Mouse (Mus musculus): Measurements from ENCODE around the gene Gnpat.
"Not testable (repeated sequence)": the region's sequence is repeated elsewhere in the genome, so short reads cannot be mapped to it uniquely, and the experiment has no call there.

Gnpat gene

GRCm38 (mm10) chr8:124842929-124843328 is 19.9 kb upstream of the Gnpat start:
- not testable (repeated sequence) for DNase-seq (ENCODE audit: low spot score in 2 of 2)

- DNase-seq (ENCODE audit: low spot score in 2 of 2), result no peak
Measured at GRCm38 (mm10) chr8:124845131-124845530, 17.7 kb upstream of the Gnpat start.

- no peak for DNase-seq (ENCODE audit: low spot score in 2 of 2)
Measured at GRCm38 (mm10) chr8:124845573-124845972, 17.3 kb upstream of the Gnpat start.

GRCm38 (mm10) chr8:124853511-124853910 is 9.3 kb upstream of the Gnpat start:
- no peak for DNase-seq (ENCODE audit: low spot score in 2 of 2)

- no peak for DNase-seq (ENCODE audit: low spot score in 2 of 2)
Measured at GRCm38 (mm10) chr8:124859466-124859865, 3.4 kb upstream of the Gnpat start.

GRCm38 (mm10) chr8:124860188-124860587 is 2.6 kb upstream of the Gnpat start:
- DNase-seq (ENCODE audit: low spot score in 2 of 2), result no peak

GRCm38 (mm10) chr8:124863163-124863677 is 387 bp downstream of the Gnpat start:
- no peak for DNase-seq (ENCODE audit: low spot score in 2 of 2)

GRCm38 (mm10) chr8:124863729-124864128 is 896 bp downstream of the Gnpat start:
- DNase-seq (ENCODE audit: low spot score in 2 of 2), result no peak

GRCm38 (mm10) chr8:124866669-124867068 is 3.8 kb downstream of the Gnpat start:
- DNase-seq (ENCODE audit: low spot score in 2 of 2), result no peak

GRCm38 (mm10) chr8:124867126-124867525 is 4.3 kb downstream of the Gnpat start:
- no peak for DNase-seq (ENCODE audit: low spot score in 2 of 2)

- no peak for DNase-seq (ENCODE audit: low spot score in 2 of 2)
Measured at GRCm38 (mm10) chr8:124869708-124870107, 6.9 kb downstream of the Gnpat start.

- DNase-seq (ENCODE audit: low spot score in 2 of 2), result no peak
Measured at GRCm38 (mm10) chr8:124871474-124871873, 8.6 kb downstream of the Gnpat start.

GRCm38 (mm10) chr8:124872081-124872480 is 9.2 kb downstream of the Gnpat start:
- no peak for DNase-seq (ENCODE audit: low spot score in 2 of 2)

GRCm38 (mm10) chr8:124872690-124873089 is 9.9 kb downstream of the Gnpat start:
- no peak for DNase-seq (ENCODE audit: low spot score in 2 of 2)

- no peak for DNase-seq (ENCODE audit: low spot score in 2 of 2)
Measured at GRCm38 (mm10) chr8:124878141-124878540, 15.3 kb downstream of the Gnpat start.

GRCm38 (mm10) chr8:124878946-124879526 is 16.2 kb downstream of the Gnpat start:
- no peak for DNase-seq (ENCODE audit: low spot score in 2 of 2)

- DNase-seq (ENCODE audit: low spot score in 2 of 2), result no peak
Measured at GRCm38 (mm10) chr8:124888385-124888784, 25.6 kb downstream of the Gnpat start.

GRCm38 (mm10) chr8:124892596-124892995 is 29.8 kb downstream of the Gnpat start:
- DNase-seq (ENCODE audit: low spot score in 2 of 2), result no peak

- DNase-seq (ENCODE audit: low spot score in 2 of 2), result no peak
Measured at GRCm38 (mm10) chr8:124896010-124896631, 33.3 kb downstream of the Gnpat start.

GRCm38 (mm10) chr8:124896632-124897385 is 34.0 kb downstream of the Gnpat start:
- peak; percentile 66 to 71 for DNase-seq (ENCODE audit: low spot score in 2 of 2)

GRCm38 (mm10) chr8:124897386-124898250 is 34.8 kb downstream of the Gnpat start, which contains the start of the genes Exoc8 and Sprtn:
Exoc8 (minus strand) TSS chr8:124897705.
Sprtn (plus strand) TSS chr8:124897886.
- DNase-seq (ENCODE audit: low spot score in 2 of 2), result peak; percentile 92 to 96

Measured in frontal cortex, postnatal 14 days (tissue).